Mouse (Mus musculus) heart, adult 18-20 months (tissue): ENCODE data around the gene Diaph2. TPM values are rescaled to one million over a fixed set of nuclear protein-coding genes. Genes with fewer than 3 reads are reported as not detected.
A peak's percentile ranks its signal among the peaks of the same experiment; 100 is the strongest.
"Not testable (repeated sequence)": the region's sequence is repeated elsewhere in the genome, so short reads cannot be mapped to it uniquely, and the experiment has no call there.

Experiments
- DNase-seq, 2 experiments: peaks; one replicate each; pipeline ENCODE4 v3.0.0; 2021 to 2022; ENCODE audit warnings: mixed read lengths in 1 of 2
- total RNA-seq, 2 experiments: library from RNA; stranded (reverse); gene quantifications; 2 replicates each; pipeline ENCODE4 v1.2.3; 2021

Gene Diaph2
- total RNA-seq, 2 experiments from 2014 or later = 11.8 to 12.5 TPM

- peak in 1 of 2 experiments; percentile 26 for DNase-seq
These were observed 82.4 kb downstream of the Diaph2 start for GRCm38 (mm10) chrX:129831903-129832302.

- no peak for DNase-seq
These were observed 84.3 kb downstream of the Diaph2 start for GRCm38 (mm10) chrX:129833887-129834286.

GRCm38 (mm10) chrX:129884465-129884864 is 134.9 kb downstream of the Diaph2 start:
- DNase-seq = peak; percentile 18 to 58

GRCm38 (mm10) chrX:129925806-129926205 is 176.3 kb downstream of the Diaph2 start:
- no peak for DNase-seq

GRCm38 (mm10) chrX:129974816-129975215 is 225.3 kb downstream of the Diaph2 start:
- DNase-seq = no peak

- no peak for DNase-seq
These were observed 258.7 kb downstream of the Diaph2 start for GRCm38 (mm10) chrX:130008210-130008609.

GRCm38 (mm10) chrX:130019735-130020134 is 270.2 kb downstream of the Diaph2 start:
- no peak for DNase-seq

GRCm38 (mm10) chrX:130044525-130044924 is 295.0 kb downstream of the Diaph2 start:
- no peak for DNase-seq

GRCm38 (mm10) chrX:130149216-130149615 is 399.7 kb downstream of the Diaph2 start:
- DNase-seq = no peak

GRCm38 (mm10) chrX:130152164-130152563 is 402.6 kb downstream of the Diaph2 start:
- no peak for DNase-seq

- DNase-seq = no peak
These were observed 423.6 kb downstream of the Diaph2 start for GRCm38 (mm10) chrX:130173126-130173525.

GRCm38 (mm10) chrX:130187891-130188290 is 438.3 kb downstream of the Diaph2 start:
- DNase-seq = no peak

- no peak for DNase-seq
These were observed 438.9 kb downstream of the Diaph2 start for GRCm38 (mm10) chrX:130188449-130188848.

- no peak for DNase-seq
These were observed 439.7 kb downstream of the Diaph2 start for GRCm38 (mm10) chrX:130189250-130189649.

- not testable (repeated sequence) for DNase-seq
These were observed 447.9 kb downstream of the Diaph2 start for GRCm38 (mm10) chrX:130197412-130197811.

GRCm38 (mm10) chrX:130205243-130205642 is 455.7 kb downstream of the Diaph2 start:
- no peak for DNase-seq

- no peak for DNase-seq
These were observed 462.7 kb downstream of the Diaph2 start for GRCm38 (mm10) chrX:130212227-130212626.

GRCm38 (mm10) chrX:130212759-130213158 is 463.2 kb downstream of the Diaph2 start:
- DNase-seq = no peak

GRCm38 (mm10) chrX:130230045-130230444 is 480.5 kb downstream of the Diaph2 start:
- no peak for DNase-seq

GRCm38 (mm10) chrX:130235167-130235566 is 485.6 kb downstream of the Diaph2 start:
- no peak for DNase-seq

- DNase-seq = no peak
These were observed 497.1 kb downstream of the Diaph2 start for GRCm38 (mm10) chrX:130246652-130247051.

GRCm38 (mm10) chrX:130253664-130254063 is 504.1 kb downstream of the Diaph2 start:
- DNase-seq = no peak

- no peak for DNase-seq
These were observed 516.2 kb downstream of the Diaph2 start for GRCm38 (mm10) chrX:130265707-130266106.

- no peak for DNase-seq
These were observed 529.6 kb downstream of the Diaph2 start for GRCm38 (mm10) chrX:130279144-130279543.

GRCm38 (mm10) chrX:130281484-130281883 is 531.9 kb downstream of the Diaph2 start:
- no peak for DNase-seq
